Mouse (Mus musculus) liver, adult 2 months (tissue): ENCODE data around the gene Pih1d1. TPM values are rescaled to one million over a fixed set of nuclear protein-coding genes. Genes with fewer than 3 reads are reported as not detected.
A peak's percentile ranks its signal among the peaks of the same experiment; 100 is the strongest.
"Not testable (repeated sequence)": the region's sequence is repeated elsewhere in the genome, so short reads cannot be mapped to it uniquely, and the experiment has no call there.

Experiments used
- DNase-seq: peaks from one replicate; pipeline ENCODE4 v3.0.0-alpha.2; 2011; ENCODE audit warnings: low read depth, low spot score; ENCODE audit errors: extremely low read depth
- H3K27ac ChIP-seq: fragments of 200-500 bp; replicated peaks from 2 replicates; pipeline ENCODE4 v1.5.1; 2012; ENCODE audit warnings: low read depth, mild to moderate bottlenecking, control low read depth, inconsistent platforms, low read length; ENCODE audit not compliant: insufficient read depth
- H3K27me3 ChIP-seq: fragments of 200-500 bp; 2 replicates; pipeline ENCODE4 v1.6.1; 2012; ENCODE audit warnings: mild to moderate bottlenecking, moderate library complexity, low read length, inconsistent platforms; ENCODE audit not compliant: control insufficient read depth, insufficient read depth
- H3K36me3 ChIP-seq: fragments of 200-500 bp; 2 replicates; pipeline ENCODE4 v1.6.1; 2012; ENCODE audit warnings: low read length, inconsistent platforms; ENCODE audit not compliant: control insufficient read depth, insufficient read depth
- H3K4me1 ChIP-seq: fragments of 200-500 bp; 2 replicates; pipeline ENCODE4 v1.6.1; 2011; ENCODE audit warnings: low read length; ENCODE audit not compliant: control insufficient read depth, insufficient read depth
- H3K4me3 ChIP-seq: fragments of 200-500 bp; 2 replicates; pipeline ENCODE4 v1.5.1; 2011; ENCODE audit warnings: low read depth, mild to moderate bottlenecking, control low read depth, low read length, moderate library complexity; ENCODE audit not compliant: insufficient read depth
- H3K79me2 ChIP-seq: fragments of 200-500 bp; 2 replicates; pipeline ENCODE4 v1.6.1; 2012; ENCODE audit warnings: inconsistent platforms, mild to moderate bottlenecking, low read length, moderate library complexity; ENCODE audit not compliant: control insufficient read depth, insufficient read depth
- H3K9ac ChIP-seq: fragments of 200-500 bp; 2 replicates; pipeline ENCODE4 v1.6.1; 2012; ENCODE audit warnings: low read depth, mild to moderate bottlenecking, control low read depth, inconsistent platforms, low read length
- CTCF ChIP-seq: fragments of 200-500 bp; IDR thresholded peaks from 2 replicates; pipeline ENCODE4 v1.5.1; 2011; ENCODE audit warnings: low read depth, low read length, control low read depth
- POLR2A ChIP-seq: fragments of 200-500 bp; IDR thresholded peaks from 2 replicates; pipeline ENCODE4 v1.6.1; 2011; ENCODE audit warnings: low read length, control low read depth; ENCODE audit not compliant: insufficient read depth; ENCODE audit errors: extremely low read depth
- WGBS: fragments of 180-500 bp; shearing (Covaris S2); methylation state at CpG from one replicate; pipeline ENCODE4 v1.1.7; 2018; 5-methylcytosine and 5-hydroxymethylcytosine counted together
- polyA plus RNA-seq: library from polyadenylated mRNA; depleted of rRNA; stranded (reverse); fragments of >200 nt; gene quantifications from 2 replicates; pipeline ENCODE4 v1.2.3, GENCODE M21; 2012
- total RNA-seq: library from RNA; depleted of rRNA; stranded (reverse); fragments of >200 nt; gene quantifications from 2 replicates; pipeline ENCODE4 v1.2.3, GENCODE M21; 2014

Gene Pih1d1
- total and polyA plus RNA-seq, 2 experiments, result 48.0 to 62.1 TPM

DNA sequence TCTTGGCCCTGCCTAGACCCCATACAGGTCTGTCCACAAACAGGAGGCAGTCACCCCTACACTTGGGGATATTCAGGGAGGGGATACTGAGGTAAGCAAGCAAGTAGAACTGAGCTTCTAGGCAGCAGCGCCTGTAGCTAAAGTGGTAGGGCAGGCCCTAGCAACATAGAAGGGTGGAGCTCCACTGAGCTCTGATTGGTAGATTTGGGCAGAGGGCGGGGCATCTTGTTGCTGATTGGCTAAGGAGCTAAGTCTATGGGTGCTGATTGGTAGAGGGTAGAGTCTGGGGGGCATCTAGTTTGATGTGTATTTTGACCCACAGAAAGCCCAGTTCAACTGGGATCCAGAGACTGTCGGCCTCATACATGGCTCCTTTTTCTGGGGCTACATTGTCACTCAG, 15.4 kb downstream of the Pih1d1 start:
- Histone ChIP-seq H3K79me2 (no peaks in the 10 kb centered on the region), H3K4me3 (no peak overlapping the region), H3K27ac (no peak overlapping the region), H3K9ac (no peak overlapping the region), H3K36me3 (no peaks in the 10 kb centered on the region), H3K27me3 (peaks cover 29% of the 10 kb centered on the region; the same call in 1 of the 2 replicates), H3K4me1 (no peaks in the 10 kb centered on the region)
- 92% methylated on average over 3 of the region's 3 CpGs for WGBS
- no peak for TF ChIP-seq POLR2A
- no peak for TF ChIP-seq CTCF
- DNase-seq, result no peak

DNA sequence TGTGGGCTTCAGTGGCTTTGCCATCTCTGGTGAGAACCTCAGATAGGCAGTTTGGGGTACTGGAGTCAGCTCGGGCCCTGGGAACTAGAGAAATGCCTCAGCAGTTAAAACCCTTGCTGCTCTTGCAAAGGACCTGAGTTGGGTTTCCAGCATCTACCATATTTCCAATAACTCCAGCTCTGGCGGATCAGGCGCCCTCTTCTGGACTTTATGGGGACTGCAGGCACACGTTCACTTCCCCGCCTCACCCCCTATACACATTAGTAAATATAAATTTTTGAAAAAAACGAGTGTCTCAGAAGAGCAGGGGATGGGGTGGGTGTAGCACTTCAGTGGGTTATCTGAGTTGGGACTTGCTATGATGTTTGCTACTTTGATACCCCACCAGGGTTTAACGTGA, 18.9 kb downstream of the Pih1d1 start:
- TF ChIP-seq CTCF, result peak; percentile 47; the same call in 1 of the 2 replicates
- TF ChIP-seq POLR2A, result no peak
- Histone ChIP-seq H3K27me3 (peaks cover 41% of the 10 kb centered on the region), H3K36me3 (no peaks in the 10 kb centered on the region), H3K4me1 (no peaks in the 10 kb centered on the region), H3K79me2 (no peaks in the 10 kb centered on the region), H3K4me3 (no peak overlapping the region), H3K27ac (no peak overlapping the region), H3K9ac (no peak overlapping the region)
- 59% methylated on average over 7 of the region's 7 CpGs for WGBS
- DNase-seq, result no peak

DNA sequence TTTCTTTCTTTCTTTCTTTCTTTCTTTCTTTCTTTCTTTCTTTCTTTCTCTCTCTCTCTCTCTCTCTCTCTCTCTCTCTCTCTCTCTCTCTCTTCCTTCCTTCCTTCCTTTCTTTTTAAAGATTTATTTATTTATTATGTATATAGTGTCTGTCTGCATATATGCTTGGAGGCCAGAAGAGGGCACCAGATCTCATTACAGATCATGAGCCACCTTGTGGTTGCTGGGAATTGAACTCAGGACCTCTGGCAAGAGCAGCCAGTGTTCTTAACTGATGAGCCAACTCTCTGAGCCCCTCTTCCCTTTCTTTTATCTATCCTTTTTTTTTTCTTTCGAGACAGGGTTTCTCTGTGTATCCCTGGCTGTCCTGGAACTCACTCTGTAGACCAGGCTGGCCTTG, 19.7 kb downstream of the Pih1d1 start:
- H3K27ac ChIP-seq, H3K36me3 ChIP-seq, H3K4me3 ChIP-seq, H3K9ac ChIP-seq, H3K79me2 ChIP-seq, H3K4me1 ChIP-seq, DNase-seq: not testable (repeated sequence)
- peaks cover 33% of the 10 kb centered on the region for H3K27me3 ChIP-seq
- peak; percentile 39; the same call in 1 of the 2 replicates for TF ChIP-seq CTCF
- 67% methylated on average over 1 of the region's 1 CpGs for WGBS

DNA sequence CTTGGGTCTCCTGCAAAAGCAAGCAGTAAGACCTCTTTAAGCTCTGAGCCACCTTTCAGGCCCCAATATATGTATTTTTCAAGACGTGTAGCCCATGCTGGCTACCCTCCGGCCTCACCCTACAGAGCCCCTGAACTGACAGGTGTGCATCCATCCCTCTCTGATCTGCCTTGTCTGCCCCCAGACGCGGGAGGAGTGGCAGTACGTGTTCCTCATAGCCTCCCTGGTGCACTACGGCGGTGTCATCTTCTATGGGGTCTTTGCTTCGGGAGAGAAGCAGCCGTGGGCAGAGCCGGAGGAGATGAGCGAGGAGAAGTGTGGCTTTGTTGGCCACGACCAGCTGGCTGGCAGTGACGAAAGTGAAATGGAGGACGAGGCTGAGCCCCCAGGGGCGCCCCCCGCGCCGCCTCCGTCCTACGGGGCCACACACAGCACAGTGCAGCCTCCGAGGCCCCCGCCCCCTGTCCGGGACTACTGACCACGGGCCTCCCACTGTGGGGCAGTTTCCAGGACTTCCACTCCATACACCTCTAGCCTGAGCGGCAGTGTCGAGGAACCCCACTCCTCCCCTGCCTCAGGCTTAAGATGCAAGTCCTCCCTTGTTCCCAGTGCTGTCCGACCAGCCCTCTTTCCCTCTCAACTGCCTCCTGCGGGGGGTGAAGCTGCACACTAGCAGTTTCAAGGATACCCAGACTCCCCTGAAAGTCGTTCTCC, 20.6 kb downstream of the Pih1d1 start:
- Histone ChIP-seq H3K9ac (no peak overlapping the region), H3K79me2 (no peaks in the 10 kb centered on the region), H3K4me3 (no peak overlapping the region), H3K4me1 (no peaks in the 10 kb centered on the region), H3K36me3 (no peaks in the 10 kb centered on the region), H3K27ac (no peak overlapping the region), H3K27me3 (peaks cover 30% of the 10 kb centered on the region)
- DNase-seq, result no peak
- TF ChIP-seq POLR2A (no peak), CTCF (no peak)
- 10% methylated on average over 29 of the region's 29 CpGs for WGBS

DNA sequence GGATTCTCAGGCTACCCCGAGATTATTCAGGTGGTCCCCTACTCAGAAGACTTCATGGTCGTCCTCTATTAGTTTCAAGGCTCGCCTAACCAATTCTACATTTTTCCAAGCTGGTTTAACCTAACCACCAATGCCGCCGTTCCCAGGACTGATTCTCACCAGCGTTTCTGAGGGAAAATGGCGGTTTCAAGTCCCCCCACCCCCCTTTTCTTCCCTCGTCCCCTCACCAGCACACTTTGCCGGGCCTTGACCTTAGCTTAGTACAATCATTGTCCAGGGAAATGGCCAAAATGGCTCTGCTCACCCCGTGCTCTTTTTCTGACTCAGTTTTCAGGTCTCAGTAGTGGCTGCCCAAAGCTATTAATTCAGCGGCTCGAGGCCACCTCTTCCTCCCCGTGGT, 21.3 kb downstream of the Pih1d1 start:
- H3K9ac ChIP-seq, result no peak overlapping the region
- H3K4me1 ChIP-seq, result no peaks in the 10 kb centered on the region
- no peak for DNase-seq
- no peak overlapping the region for H3K4me3 ChIP-seq
- H3K27ac ChIP-seq, result no peak overlapping the region
- WGBS, result 7% methylated on average over 13 of the region's 13 CpGs
- H3K27me3 ChIP-seq, result peaks cover 28% of the 10 kb centered on the region
- no peak for TF ChIP-seq POLR2A
- no peak for TF ChIP-seq CTCF
- no peaks in the 10 kb centered on the region for H3K79me2 ChIP-seq
- H3K36me3 ChIP-seq, result no peaks in the 10 kb centered on the region

DNA sequence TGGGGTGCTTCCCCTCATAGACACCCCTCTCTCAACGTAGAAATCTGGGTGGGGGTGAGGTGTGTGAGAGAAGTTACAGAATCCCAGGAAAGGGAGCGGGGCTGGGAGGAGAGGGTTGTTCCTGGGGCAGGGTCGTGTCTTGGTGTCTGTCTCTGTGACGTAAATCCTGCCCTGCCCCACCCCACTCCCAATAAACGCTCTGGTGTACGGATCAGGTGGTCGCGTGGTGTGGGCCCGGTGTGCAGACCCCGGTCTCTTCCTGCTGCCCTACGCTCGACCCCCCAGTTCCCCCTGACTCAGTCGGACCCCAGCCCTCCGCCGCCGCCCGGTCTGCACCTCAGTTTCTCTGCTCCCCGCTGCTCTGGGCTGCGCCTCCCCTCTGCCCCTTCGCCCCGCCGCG, 21.8 kb downstream of the Pih1d1 start:
- DNase-seq, result no peak
- H3K4me3 ChIP-seq, result no peak overlapping the region
- H3K9ac ChIP-seq, result no peak overlapping the region
- no peaks in the 10 kb centered on the region for H3K79me2 ChIP-seq
- H3K27me3 ChIP-seq, result peaks cover 30% of the 10 kb centered on the region
- no peaks in the 10 kb centered on the region for H3K36me3 ChIP-seq
- no peak overlapping the region for H3K27ac ChIP-seq
- H3K4me1 ChIP-seq, result no peaks in the 10 kb centered on the region
- TF ChIP-seq POLR2A, result no peak
- no peak for TF ChIP-seq CTCF
- WGBS, result 5% methylated on average over 23 of the region's 23 CpGs
